Mouse (Mus musculus): ENCODE data around the gene Sult1e1. TPM values are rescaled to one million over a fixed set of nuclear protein-coding genes. Genes with fewer than 3 reads are reported as not detected.

The Sult1e1 gene
- polyA plus RNA-seq (2012; rRNA removed) = 4.1 and 8.0 TPM in 2 replicates

- DNase-seq (ENCODE audit: low spot score) = no peak
Observed at GRCm38 (mm10) chr5:87591494-87591893, at the start of gene Sult1e1. TSS of gene Sult1e1 (minus strand) at chr5:87591594.

DNA sequence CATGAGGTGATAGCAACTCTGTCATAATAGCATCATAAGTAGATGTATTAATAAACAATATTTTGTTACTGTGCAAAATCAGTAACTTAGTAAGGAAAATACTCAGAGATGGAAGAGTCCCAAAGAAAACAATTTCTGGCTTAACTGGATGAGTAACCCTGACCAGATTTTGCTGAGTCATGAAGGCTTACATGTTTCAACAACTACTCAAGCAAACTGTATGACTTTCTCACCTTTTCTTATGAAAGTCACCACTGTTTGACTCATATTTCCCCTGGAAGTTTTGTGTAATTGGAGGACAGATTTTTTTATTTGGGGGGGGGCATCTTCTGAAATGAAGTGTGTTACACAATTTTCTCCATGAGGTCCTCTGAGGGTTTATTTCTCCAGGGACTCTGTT, 31.3 kb upstream of the Sult1e1 start:
- DNase-seq (ENCODE audit: low spot score) = no peak

DNA sequence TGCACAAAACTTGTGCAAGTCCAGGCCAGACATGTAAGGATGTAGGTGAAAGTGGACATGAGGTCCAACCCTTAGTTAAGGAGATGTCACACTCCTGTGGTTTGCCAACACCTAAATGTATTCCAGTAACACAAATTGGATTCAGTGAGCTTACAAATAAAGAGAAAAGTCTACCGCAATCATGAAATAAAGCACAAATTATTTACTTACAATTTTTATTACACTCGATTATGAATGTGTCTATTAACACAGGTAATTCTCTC, 23.7 kb upstream of the Sult1e1 start:
- no peak for DNase-seq (ENCODE audit: low spot score)

- DNase-seq (ENCODE audit: low spot score) = no peak
Observed at GRCm38 (mm10) chr5:87614364-87615127, 23.2 kb upstream of the Sult1e1 start.

GRCm38 (mm10) chr5:87601018-87601417, 9.6 kb upstream of the Sult1e1 start:
- DNase-seq (ENCODE audit: low spot score) = no peak

DNA sequence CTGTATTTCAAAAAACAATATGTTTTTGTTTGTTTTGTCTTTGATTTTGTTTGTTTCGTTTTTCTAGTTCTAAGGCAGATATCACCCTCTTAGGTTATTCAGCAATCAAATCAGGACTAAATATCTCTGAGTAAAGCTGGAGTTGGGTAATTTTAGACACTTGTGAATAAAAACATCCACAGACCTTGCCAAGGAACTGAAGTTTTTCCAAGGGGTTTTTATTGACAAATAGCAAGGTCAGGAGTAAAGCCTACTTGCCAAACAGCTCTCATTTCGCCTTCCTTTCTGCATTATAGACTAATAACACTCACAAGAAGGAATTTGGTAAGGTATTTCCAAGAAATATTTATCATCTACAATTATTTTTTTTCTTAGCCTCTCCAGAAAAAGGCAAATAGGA, 6.5 kb upstream of the Sult1e1 start:
- no peak for DNase-seq (ENCODE audit: low spot score)

- no peak for DNase-seq (ENCODE audit: low spot score)
Observed at GRCm38 (mm10) chr5:87589916-87590315, 1.5 kb downstream of the Sult1e1 start.

DNA sequence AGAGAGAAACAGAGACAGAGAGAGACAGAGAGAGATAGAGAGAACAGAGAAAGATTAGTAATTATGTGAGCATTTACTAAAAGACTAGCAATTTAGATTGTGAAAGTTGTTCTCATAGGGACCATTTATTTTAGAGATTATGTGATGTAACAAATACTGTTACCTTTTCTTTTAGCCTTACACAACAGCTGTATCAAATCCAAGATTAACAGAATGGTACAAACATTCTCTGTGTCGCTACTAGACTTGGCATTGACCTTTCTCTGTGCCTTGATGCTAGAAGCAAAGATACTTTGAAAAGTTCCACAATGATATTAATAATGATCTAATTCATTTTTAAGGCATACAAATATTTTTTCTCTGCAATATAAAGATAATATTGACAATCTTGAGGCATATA, 11.0 kb downstream of the Sult1e1 start:
- DNase-seq (ENCODE audit: low spot score) = no peak

GRCm38 (mm10) chr5:87574174-87574573, 17.2 kb downstream of the Sult1e1 start:
- DNase-seq (ENCODE audit: low spot score) = no peak

GRCm38 (mm10) chr5:87573490-87573889, 17.9 kb downstream of the Sult1e1 start:
- DNase-seq (ENCODE audit: low spot score) = no peak

DNA sequence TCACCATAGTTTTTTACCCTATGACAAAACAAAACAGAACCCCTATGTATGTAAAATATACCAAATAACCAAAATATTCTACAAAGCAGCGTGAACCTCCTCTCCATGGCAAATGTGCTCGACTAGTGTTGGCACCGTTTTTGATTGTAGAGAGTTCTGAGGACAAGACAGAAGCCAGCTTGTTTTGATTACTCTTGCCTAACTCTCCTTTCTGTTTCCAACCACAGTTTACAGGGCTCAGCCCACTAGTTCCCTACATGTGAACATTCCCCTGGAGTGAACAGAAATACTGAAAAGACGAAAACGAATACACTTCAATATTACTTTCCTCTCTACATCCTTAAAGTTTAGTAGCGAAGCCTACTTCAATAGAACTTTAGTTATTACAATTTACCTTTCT, 18.6 kb downstream of the Sult1e1 start:
- DNase-seq (ENCODE audit: low spot score) = no peak

GRCm38 (mm10) chr5:87568845-87569244, 22.5 kb downstream of the Sult1e1 start, which contains the start of gene Sult1d1:
TSS of gene Sult1d1 (minus strand) at chr5:87569027.
- no peak for DNase-seq (ENCODE audit: low spot score)

GRCm38 (mm10) chr5:87567306-87567705, 24.1 kb downstream of the Sult1e1 start:
- no peak for DNase-seq (ENCODE audit: low spot score)

GRCm38 (mm10) chr5:87562966-87563365, 28.4 kb downstream of the Sult1e1 start:
- DNase-seq (ENCODE audit: low spot score) = no peak

DNA sequence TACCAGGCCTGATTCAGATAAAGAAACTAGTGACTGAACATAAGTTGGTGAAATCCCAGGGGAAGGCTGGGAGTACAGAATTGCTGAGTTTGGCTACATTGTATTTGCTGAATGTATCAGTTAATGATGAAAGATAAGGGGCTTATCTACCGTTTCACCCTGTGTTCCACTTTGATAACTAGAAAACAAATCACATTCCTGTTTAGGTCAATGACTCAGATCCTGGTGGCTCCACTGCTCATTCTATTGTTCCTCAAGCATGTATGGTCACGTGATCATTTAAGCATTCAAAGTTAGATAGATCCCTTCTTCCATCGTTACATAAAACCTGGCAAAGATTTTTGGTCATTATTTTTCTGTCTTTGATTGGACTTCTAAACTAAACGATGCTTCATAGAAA, 28.9 kb downstream of the Sult1e1 start:
- DNase-seq (ENCODE audit: low spot score) = no peak

DNA sequence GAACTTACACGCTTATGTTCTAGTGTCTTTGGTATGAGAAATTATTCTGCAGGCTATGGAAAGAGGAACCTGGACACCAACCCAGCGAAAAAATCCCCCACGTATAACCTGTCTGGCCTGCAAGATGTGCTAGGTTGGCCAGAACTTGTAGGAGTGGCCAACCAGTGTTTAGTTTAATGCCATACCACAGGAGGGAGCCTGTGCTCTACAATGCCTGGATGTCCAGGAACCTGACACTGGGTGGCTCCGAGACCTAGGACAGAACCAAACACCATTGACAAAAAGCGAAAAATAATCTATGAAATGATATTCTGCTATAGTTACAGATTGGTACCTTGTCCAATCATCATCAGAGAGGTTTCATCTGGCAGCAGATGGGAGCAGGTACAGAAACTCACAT, 31.2 kb downstream of the Sult1e1 start:
- DNase-seq (ENCODE audit: low spot score) = no peak

DNA sequence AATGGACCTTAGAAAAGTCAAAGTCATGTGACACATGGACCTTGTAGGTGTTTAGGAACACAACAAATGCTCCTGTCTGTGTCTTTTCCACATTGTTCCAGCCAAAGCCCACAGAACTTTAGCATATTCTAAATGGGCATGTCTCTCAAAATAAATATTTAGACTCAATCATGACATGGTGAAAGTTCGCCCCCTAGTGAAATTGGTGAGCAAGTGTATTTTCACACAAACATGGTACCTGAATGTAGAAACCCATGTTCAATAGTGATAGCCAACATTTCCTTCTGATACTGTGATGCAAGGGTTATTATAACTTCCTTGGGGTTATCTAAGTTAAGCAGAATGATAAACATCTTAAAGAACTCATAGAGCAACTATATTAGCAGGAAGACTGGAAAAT, 40.5 kb downstream of the Sult1e1 start:
- DNase-seq (ENCODE audit: low spot score) = no peak

- DNase-seq (ENCODE audit: low spot score) = no peak
Observed at GRCm38 (mm10) chr5:87538111-87538510, 53.3 kb downstream of the Sult1e1 start, which contains the start of gene Sult1b1. TSS of gene Sult1b1 (minus strand) at chr5:87538195.

- no peak for DNase-seq (ENCODE audit: low spot score)
Observed at GRCm38 (mm10) chr5:87535994-87536644, 55.3 kb downstream of the Sult1e1 start.

DNA sequence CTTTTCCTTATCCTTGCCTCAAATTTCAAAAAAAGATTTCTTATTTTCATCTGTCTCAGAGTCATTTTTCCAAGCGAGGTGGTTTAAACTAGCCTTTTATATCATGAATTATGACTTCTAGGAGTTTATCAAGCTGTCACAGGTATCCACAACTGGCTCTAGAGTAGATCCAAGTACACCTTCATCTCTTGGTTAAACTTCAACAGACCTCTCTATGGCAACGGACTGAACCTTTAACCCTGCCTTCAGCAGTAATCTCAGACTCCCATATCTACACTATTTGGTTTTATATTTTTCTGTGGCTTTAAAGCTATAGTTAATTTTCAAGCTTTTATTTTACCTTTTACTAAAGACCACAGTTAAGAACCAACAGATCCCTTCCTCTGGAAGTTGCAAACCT, 59.1 kb downstream of the Sult1e1 start:
- no peak for DNase-seq (ENCODE audit: low spot score)
